17 mouse cellular contexts compared by ENCODE assay signal in genomic region chr3:107229822-107230221, GRCm38 (mm10). TPM values are rescaled to one million over a fixed set of nuclear protein-coding genes. Genes with fewer than 3 reads are reported as not detected.
DNase-seq lines count a peak whose midpoint lies in the region; ATAC-seq lines count a peak whose summit lies in the region.
"Had no signal": no experiment of that assay in that cellular context is flagged by ENCODE, and none has a peak within 500 bp of the region (broad histone marks: within the 10 kb centered on the region; RNA-seq: fewer than 3 reads in every experiment).

No protein-coding gene starts in this region.

- H3K27ac ChIP-seq in kidney, embryonic 16.5 days (ENCODE audit: low read length) = no peak overlapping the region
- no peak overlapping the region for H3K27ac ChIP-seq in liver, embryonic 13.5 days
- no peak overlapping the region for H3K27ac ChIP-seq in hindbrain, embryonic 10.5 days

- H3K27me3 ChIP-seq in kidney, embryonic 16.5 days (ENCODE audit: insufficient read depth, low read length) = no peaks in the 10 kb centered on the region
- H3K27me3 ChIP-seq in liver, embryonic 13.5 days = peaks cover 6% of the 10 kb centered on the region; the same call in 1 of the 2 replicates
- H3K27me3 ChIP-seq in hindbrain, embryonic 10.5 days (ENCODE audit: insufficient read depth, poor library complexity, severe bottlenecking) = no peaks in the 10 kb centered on the region; the same call in 1 of the 2 replicates

- H3K36me3 ChIP-seq in kidney, embryonic 16.5 days (ENCODE audit: insufficient read depth, low read length) = no peaks in the 10 kb centered on the region
- H3K36me3 ChIP-seq in liver, embryonic 13.5 days = no peaks in the 10 kb centered on the region
- no peaks in the 10 kb centered on the region for H3K36me3 ChIP-seq in hindbrain, embryonic 10.5 days

- H3K9me3 ChIP-seq in kidney, embryonic 16.5 days (ENCODE audit: low read length) = no peaks in the 10 kb centered on the region
- H3K9me3 ChIP-seq in liver, embryonic 13.5 days (replicated peaks) = no peaks in the 10 kb centered on the region
- H3K9me3 ChIP-seq in hindbrain, embryonic 10.5 days = no peaks in the 10 kb centered on the region

- peaks cover 3% of the 10 kb centered on the region; the same call in 1 of the 2 replicates for H3K4me1 ChIP-seq in kidney, embryonic 16.5 days (ENCODE audit: insufficient read depth, low read length)
- peaks cover 3% of the 10 kb centered on the region; the same call in 1 of the 2 replicates for H3K4me1 ChIP-seq in liver, embryonic 13.5 days (replicated peaks)
- peaks cover 7% of the 10 kb centered on the region; the same call in 1 of the 2 replicates for H3K4me1 ChIP-seq in hindbrain, embryonic 10.5 days (replicated peaks)

- no peak overlapping the region for H3K4me3 ChIP-seq in kidney, embryonic 16.5 days (ENCODE audit: low read length)
- no peak overlapping the region for H3K4me3 ChIP-seq in liver, embryonic 13.5 days (replicated peaks)
- H3K4me3 ChIP-seq in hindbrain, embryonic 10.5 days = no peak overlapping the region
- H3K4me3 ChIP-seq: myocyte had no signal

- no peak for ATAC-seq in kidney, embryonic 16.5 days (ENCODE audit: low FRiP score, low TSS enrichment)
- peak; percentile 78 for ATAC-seq in liver, embryonic 13.5 days (ENCODE audit: low read depth)
- ATAC-seq: forebrain, embryonic 16.5 days had no signal

- 32% methylated on average over 5 of the region's 5 CpGs for WGBS in kidney, embryonic 16.5 days
- 52% methylated on average over 5 of the region's 5 CpGs for WGBS in liver, embryonic 13.5 days (ENCODE audit: insufficient replicate concordance)
- 70% methylated on average over 5 of the region's 5 CpGs for WGBS in hindbrain, embryonic 10.5 days

- DNase-seq in adrenal gland, adult 2 months = peak; percentile 12
- DNase-seq in adrenal gland, adult 18-20 months (ENCODE audit: low spot score in 2 of 2) = no peak
- peak; percentile 26 for DNase-seq in kidney, postnatal 10 days
- DNase-seq in NIH3T3 (ENCODE audit: low read depth) = peak; percentile 10
- no peak for DNase-seq in liver, embryonic 13.5 days
- no peak for DNase-seq in spleen, postnatal 14 days (ENCODE audit: low spot score in 2 of 2)
- no peak for DNase-seq in hindbrain, embryonic 10.5 days (ENCODE audit: low spot score)
- DNase-seq: left cerebral cortex, postnatal 4 days; right cerebral cortex, postnatal 14 days had no signal

- no peak overlapping the region for H3K4me2 ChIP-seq in kidney, embryonic 16.5 days (replicated peaks; ENCODE audit: low read depth, low read length)
- H3K4me2 ChIP-seq in liver, embryonic 13.5 days = no peak overlapping the region

- no peak overlapping the region for H3K9ac ChIP-seq in kidney, embryonic 16.5 days (replicated peaks; ENCODE audit: low read length)
- H3K9ac ChIP-seq in liver, embryonic 13.5 days = no peak overlapping the region

RNA-seq across cellular contexts. Expression of gene A630076J17Rik, which starts 0.6 kb away (rescaled TPM):
- total RNA-seq in adrenal gland, adult 2 months (2021) = not detected
- polyA plus RNA-seq in adrenal gland, adult 2 months (2012; rRNA removed) = not detected in 2 replicates
- not detected for total RNA-seq in adrenal gland, adult 18-20 months (2021)
- not detected in 2 replicates for polyA plus RNA-seq in kidney, embryonic 16.5 days (2015; fragmentation: Nextera tagmentation; extraction: Ambion mirVana)
- polyA plus RNA-seq in liver, embryonic 13.5 days (2015; fragmentation: Nextera tagmentation; extraction: Ambion mirVana) = not detected in 2 replicates
- polyA plus RNA-seq in hindbrain, embryonic 10.5 days (2016; fragmentation: Nextera tagmentation; extraction: Ambion mirVana) = not detected in 2 replicates
- total RNA-seq: adrenal gland, postnatal 36 days; common myeloid progenitor, adult 5-6 weeks; gastrocnemius, postnatal 4 days; hematopoietic stem cell, adult 5-6 weeks; layer of hippocampus, postnatal 10 days; left cerebral cortex, postnatal 4 days had no signal
- polyA plus RNA-seq: forebrain, embryonic 16.5 days; myocyte had no signal

RNA-seq across cellular contexts. Expression of gene Cym, which starts 8.3 kb away (rescaled TPM):
- total RNA-seq in adrenal gland, adult 2 months (2021) = 1 to 10 TPM in 1 of 2 experiments, under 1 TPM in 1; 0.55 to 1.0 TPM
- 0.08 and 0.16 TPM in 2 replicates for polyA plus RNA-seq in adrenal gland, adult 2 months (2012; rRNA removed)
- total RNA-seq in adrenal gland, adult 18-20 months (2021) = under 1 TPM in 1 of 2 experiments, not detected in 1; 0.32 TPM
- 0.89 TPM in 1 of 2 replicates, not detected in the other for polyA plus RNA-seq in kidney, embryonic 16.5 days (2015; fragmentation: Nextera tagmentation; extraction: Ambion mirVana)
- 3.1 and 6.4 TPM in 2 replicates for polyA plus RNA-seq in liver, embryonic 13.5 days (2015; fragmentation: Nextera tagmentation; extraction: Ambion mirVana)
- polyA plus RNA-seq in hindbrain, embryonic 10.5 days (2016; fragmentation: Nextera tagmentation; extraction: Ambion mirVana) = not detected in 2 replicates
- total RNA-seq: common myeloid progenitor, adult 5-6 weeks; gastrocnemius, postnatal 4 days; hematopoietic stem cell, adult 5-6 weeks; layer of hippocampus, postnatal 10 days; left cerebral cortex, postnatal 4 days had no signal
- polyA plus RNA-seq: forebrain, embryonic 16.5 days had no signal

RNA-seq across cellular contexts. Expression of gene Prok1, which starts 9.7 kb away (rescaled TPM):
- total RNA-seq in adrenal gland, adult 2 months (2021) = 1 to 10 TPM; 1.7 to 3.5 TPM
- 0.17 TPM in 1 of 2 replicates, not detected in the other for polyA plus RNA-seq in adrenal gland, adult 2 months (2012; rRNA removed)
- 1 to 10 TPM in 1 of 2 experiments, under 1 TPM in 1; 0.50 to 1.2 TPM for total RNA-seq in adrenal gland, adult 18-20 months (2021)
- 0.14 TPM in 1 of 2 replicates, not detected in the other for polyA plus RNA-seq in kidney, embryonic 16.5 days (2015; fragmentation: Nextera tagmentation; extraction: Ambion mirVana)
- not detected in 2 replicates for polyA plus RNA-seq in liver, embryonic 13.5 days (2015; fragmentation: Nextera tagmentation; extraction: Ambion mirVana)
- 0.05 TPM in 1 of 2 replicates, not detected in the other for polyA plus RNA-seq in hindbrain, embryonic 10.5 days (2016; fragmentation: Nextera tagmentation; extraction: Ambion mirVana)
- total RNA-seq: common myeloid progenitor, adult 5-6 weeks; hematopoietic stem cell, adult 5-6 weeks; layer of hippocampus, postnatal 10 days; left cerebral cortex, postnatal 4 days had no signal

RNA-seq across cellular contexts. Expression of gene Kcna10, which starts 47.0 kb away (rescaled TPM):
- not detected for total RNA-seq in adrenal gland, adult 2 months (2021)
- not detected in 2 replicates for polyA plus RNA-seq in adrenal gland, adult 2 months (2012; rRNA removed)
- total RNA-seq in adrenal gland, adult 18-20 months (2021) = not detected
- polyA plus RNA-seq in kidney, embryonic 16.5 days (2015; fragmentation: Nextera tagmentation; extraction: Ambion mirVana) = not detected in 2 replicates
- not detected in 2 replicates for polyA plus RNA-seq in liver, embryonic 13.5 days (2015; fragmentation: Nextera tagmentation; extraction: Ambion mirVana)
- polyA plus RNA-seq in hindbrain, embryonic 10.5 days (2016; fragmentation: Nextera tagmentation; extraction: Ambion mirVana) = not detected in 2 replicates
- total RNA-seq: adrenal gland, postnatal 36 days; common myeloid progenitor, adult 5-6 weeks; hematopoietic stem cell, adult 5-6 weeks; layer of hippocampus, postnatal 10 days had no signal
- polyA plus RNA-seq: forebrain, embryonic 16.5 days; myocyte had no signal

RNA-seq across cellular contexts. Expression of gene Lamtor5, which starts 48.8 kb away (rescaled TPM):
- total RNA-seq in adrenal gland, adult 2 months (2021) = 10 to 100 TPM; 76.7 to 86.5 TPM
- polyA plus RNA-seq in adrenal gland, adult 2 months (2012; rRNA removed) = 36.5 and 47.4 TPM in 2 replicates
- total RNA-seq in adrenal gland, adult 18-20 months (2021) = 10 to 100 TPM; 83.0 to 85.9 TPM
- 204 and 224 TPM in 2 replicates for polyA plus RNA-seq in kidney, embryonic 16.5 days (2015; fragmentation: Nextera tagmentation; extraction: Ambion mirVana)
- polyA plus RNA-seq in liver, embryonic 13.5 days (2015; fragmentation: Nextera tagmentation; extraction: Ambion mirVana) = 118 and 131 TPM in 2 replicates
- 202 and 225 TPM in 2 replicates for polyA plus RNA-seq in hindbrain, embryonic 10.5 days (2016; fragmentation: Nextera tagmentation; extraction: Ambion mirVana)

Comparison
In these comparisons a context has a peak if more than half of its experiments do, and no peak if none do; other contexts are left out.
1. DNase-seq: peak in adrenal gland, adult 2 months (single experiment), kidney, postnatal 10 days (single experiment) and NIH3T3 (single experiment); none in adrenal gland, adult 18-20 months (0 of 2), liver, embryonic 13.5 days (single experiment), spleen, postnatal 14 days (0 of 2) and hindbrain, embryonic 10.5 days (single experiment).